Mouse (Mus musculus) liver (tissue): ENCODE measurements around the gene Ppp1ca.

Source experiments
- DNase-seq: peaks from one replicate; pipeline ENCODE4 v3.0.0-alpha.2; 2020; ENCODE audit warnings: mixed read lengths

The Ppp1ca gene

GRCm38 (mm10) chr19:4242416-4242815, 50.6 kb downstream of the Ppp1ca start:
- no peak for DNase-seq

- no peak for DNase-seq
These were observed 52.9 kb downstream of the Ppp1ca start for GRCm38 (mm10) chr19:4244775-4245174.
